9 mouse cellular contexts compared by ENCODE assay signal in genomic region chr17:28022854-28023655, GRCm38 (mm10). TPM values are rescaled to one million over a fixed set of nuclear protein-coding genes. Genes with fewer than 3 reads are reported as not detected.
DNase-seq lines count a peak whose midpoint lies in the region; ATAC-seq and TF ChIP-seq lines count a peak whose summit lies in the region.
"Had no signal": no experiment of that assay in that cellular context is flagged by ENCODE, and none has a peak within 500 bp of the region (broad histone marks: within the 10 kb centered on the region; RNA-seq: fewer than 3 reads in every experiment).

No protein-coding gene starts in this region.

- peak overlapping the region; percentile 53 for H3K27ac ChIP-seq in hindbrain, embryonic 10.5 days
- H3K27ac ChIP-seq in hindbrain, embryonic 12.5 days, result no peak overlapping the region
- H3K27ac ChIP-seq in heart, postnatal 0 days (ENCODE audit: low read depth), result 0 out of 2 replicates have a peak overlapping the region, but pooled peaks have one; percentile 58

- no peaks in the 10 kb centered on the region for H3K9me3 ChIP-seq in hindbrain, embryonic 10.5 days
- H3K9me3 ChIP-seq in hindbrain, embryonic 12.5 days (replicated peaks), result no peaks in the 10 kb centered on the region
- no peaks in the 10 kb centered on the region for H3K9me3 ChIP-seq in heart, postnatal 0 days (replicated peaks; ENCODE audit: control insufficient read depth, low read length)

- H3K27me3 ChIP-seq in hindbrain, embryonic 10.5 days (ENCODE audit: insufficient read depth, poor library complexity, severe bottlenecking), result no peaks in the 10 kb centered on the region
- no peaks in the 10 kb centered on the region for H3K27me3 ChIP-seq in hindbrain, embryonic 12.5 days
- no peaks in the 10 kb centered on the region for H3K27me3 ChIP-seq in heart, postnatal 0 days (ENCODE audit: control insufficient read depth, insufficient read depth, low read length)

- intact Hi-C loops in gastrocnemius, postnatal 14 days (cut with DNase I; ENCODE audit: low total_unique reads), result no loop called here

- no peak overlapping the region for H3K4me2 ChIP-seq in hindbrain, embryonic 12.5 days (replicated peaks)
- no peak overlapping the region for H3K4me2 ChIP-seq in heart, postnatal 0 days (ENCODE audit: low read depth, low read length)

- DNase-seq in hindbrain, embryonic 10.5 days (ENCODE audit: low spot score), result no peak
- peak; percentile 46 for DNase-seq in cerebellum, adult 8-10 months
- DNase-seq in heart, postnatal 0 days (ENCODE audit: low spot score), result no peak
- peak; percentile 73 to 89 for DNase-seq in layer of hippocampus, adult 18-20 months (ENCODE audit: low spot score in 2 of 2)
- DNase-seq in right cerebral cortex, adult 18-20 months, result no peak
- DNase-seq in gastrocnemius, postnatal 14 days, result no peak
- DNase-seq in embryo, embryonic 10.5 days (ENCODE audit: low spot score), result no peak

- no peak overlapping the region for H3K4me3 ChIP-seq in hindbrain, embryonic 10.5 days
- H3K4me3 ChIP-seq in hindbrain, embryonic 12.5 days, result no peak overlapping the region
- no peak overlapping the region for H3K4me3 ChIP-seq in heart, postnatal 0 days (ENCODE audit: low read depth, low read length)
- H3K4me3 ChIP-seq: myocyte had no signal

- 91% methylated on average over 22 of the region's 22 CpGs for WGBS in hindbrain, embryonic 10.5 days
- WGBS in hindbrain, embryonic 12.5 days, result 83% methylated on average over 22 of the region's 22 CpGs
- 79% methylated on average over 22 of the region's 22 CpGs for WGBS in heart, postnatal 0 days

- no peak for TF ChIP-seq CTCF in heart, postnatal 0 days (IDR thresholded peaks at IDR 0.05; ENCODE audit: low read depth)

- ATAC-seq in hindbrain, embryonic 12.5 days (ENCODE audit: low FRiP score), result no peak
- no peak; the same call in 1 of the 2 replicates for ATAC-seq in heart, postnatal 0 days (ENCODE audit: insufficient read depth, low read depth)

- peaks cover 89% of the 10 kb centered on the region for H3K4me1 ChIP-seq in hindbrain, embryonic 10.5 days (replicated peaks)
- H3K4me1 ChIP-seq in hindbrain, embryonic 12.5 days, result peaks cover 60% of the 10 kb centered on the region
- H3K4me1 ChIP-seq in heart, postnatal 0 days (ENCODE audit: control insufficient read depth, insufficient read depth), result peaks cover 65% of the 10 kb centered on the region

- no peak overlapping the region for H3K9ac ChIP-seq in hindbrain, embryonic 12.5 days
- H3K9ac ChIP-seq in heart, postnatal 0 days (replicated peaks; ENCODE audit: low read depth, low read length), result no peak overlapping the region

- no peaks in the 10 kb centered on the region; the same call in 1 of the 2 replicates for H3K36me3 ChIP-seq in hindbrain, embryonic 10.5 days
- H3K36me3 ChIP-seq in hindbrain, embryonic 12.5 days, result no peaks in the 10 kb centered on the region
- no peaks in the 10 kb centered on the region for H3K36me3 ChIP-seq in heart, postnatal 0 days (replicated peaks; ENCODE audit: control insufficient read depth, insufficient read depth, low read length)

- TF ChIP-seq EP300 in heart, postnatal 0 days (IDR thresholded peaks at IDR 0.05; ENCODE audit: low read depth), result no peak

RNA-seq across cellular contexts. Expression of gene Tcp11, which starts 57.4 kb away (rescaled TPM):
- polyA plus RNA-seq in hindbrain, embryonic 10.5 days (2016; fragmentation: Nextera tagmentation; extraction: Ambion mirVana), result 1.1 and 2.8 TPM in 2 replicates
- 1.9 and 2.6 TPM in 2 replicates for polyA plus RNA-seq in hindbrain, embryonic 12.5 days (2016; fragmentation: Nextera tagmentation; extraction: Ambion mirVana)
- 0.15 TPM in 1 of 2 replicates, not detected in the other for total RNA-seq in heart, postnatal 0 days (2014; rRNA removed; ENCODE audit: low replicate concordance)
- 0.15 and 0.25 TPM in 2 replicates for polyA plus RNA-seq in heart, postnatal 0 days (2015; fragmentation: Nextera tagmentation; extraction: Ambion mirVana)
- total RNA-seq in layer of hippocampus, adult 18-20 months (2021), result 1 to 10 TPM in 1 of 2 experiments, under 1 TPM in 1; 0.68 to 1.6 TPM
- total RNA-seq in gastrocnemius, postnatal 14 days (2021), result not detected
- polyA plus RNA-seq: myocyte had no signal

Comparison
In these comparisons a context has a peak if more than half of its experiments do, and no peak if none do; other contexts are left out.
1. DNase-seq: peak in cerebellum, adult 8-10 months (single experiment) and layer of hippocampus, adult 18-20 months (2 of 2); none in hindbrain, embryonic 10.5 days (single experiment), heart, postnatal 0 days (single experiment), right cerebral cortex, adult 18-20 months (single experiment), gastrocnemius, postnatal 14 days (single experiment) and embryo, embryonic 10.5 days (single experiment).